Mouse (Mus musculus): ENCODE measurements around the gene Pdzrn3. TPM values are rescaled to one million over a fixed set of nuclear protein-coding genes. Genes with fewer than 3 reads are reported as not detected.

Gene Pdzrn3
- polyA plus RNA-seq, 1 experiment from 2014 or later = 8.9 TPM

DNA sequence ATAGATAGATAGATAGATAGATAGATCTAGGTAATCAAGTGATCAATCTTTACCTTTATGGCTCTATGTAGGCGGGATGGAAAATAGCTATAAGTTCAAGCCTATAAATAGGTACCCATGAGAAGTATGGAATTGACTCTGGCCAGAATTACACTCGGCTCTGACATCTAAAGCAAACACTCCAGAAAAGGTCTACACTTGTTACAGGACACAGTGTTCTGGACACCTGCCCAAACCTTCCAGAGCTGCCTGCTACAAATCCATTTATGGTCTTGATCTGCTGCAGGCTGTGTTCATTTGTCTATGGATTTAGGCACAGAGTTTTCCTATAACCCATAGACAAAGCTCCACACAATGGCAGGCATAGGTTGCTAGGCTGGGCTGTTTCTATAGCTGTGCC lies 102.9 kb downstream of the Pdzrn3 start:
- H3K27me3 ChIP-seq (ENCODE audit: insufficient read depth, poor library complexity, severe bottlenecking) = no peaks in the 10 kb centered on the region
- no peaks in the 10 kb centered on the region for H3K36me3 ChIP-seq
- H3K4me1 ChIP-seq = peaks cover 59% of the 10 kb centered on the region
- H3K4me3 ChIP-seq = no peak overlapping the region
- 77% methylated on average over 2 of the region's 2 CpGs for WGBS
- H3K27ac ChIP-seq = peak overlapping the region; percentile 32; the same call in 1 of the 2 replicates
- no peaks in the 10 kb centered on the region for H3K9me3 ChIP-seq
- DNase-seq (ENCODE audit: low spot score) = no peak

DNA sequence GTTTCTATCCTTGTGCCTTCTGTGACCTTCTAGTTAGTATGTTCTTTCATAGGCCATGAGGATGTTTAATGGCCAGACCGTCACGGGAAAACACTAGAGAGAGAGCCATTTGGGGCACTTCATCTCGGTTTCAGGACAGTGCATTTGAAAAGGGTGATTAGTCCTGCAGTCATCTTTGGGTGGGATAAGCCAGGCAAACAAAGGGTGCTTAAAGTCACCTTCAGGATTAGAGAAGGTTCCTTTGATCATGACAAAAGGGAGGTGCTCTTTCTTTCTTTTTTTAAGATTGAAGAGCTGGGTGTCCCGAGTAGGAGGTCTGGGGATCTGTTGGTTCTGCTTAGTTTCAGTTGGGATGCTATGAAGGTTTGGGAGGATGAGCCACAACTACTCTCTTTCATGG lies 105.4 kb downstream of the Pdzrn3 start:
- Histone ChIP-seq H3K4me3 (no peak overlapping the region), H3K4me1 (peaks cover 69% of the 10 kb centered on the region), H3K27me3 (ENCODE audit: insufficient read depth, poor library complexity, severe bottlenecking) (no peaks in the 10 kb centered on the region), H3K36me3 (no peaks in the 10 kb centered on the region), H3K27ac (peak overlapping the region; percentile 84), H3K9me3 (no peaks in the 10 kb centered on the region)
- no peak for DNase-seq (ENCODE audit: low spot score)
- 24% methylated on average over 4 of the region's 4 CpGs for whole genome bisulfite sequencing

DNA sequence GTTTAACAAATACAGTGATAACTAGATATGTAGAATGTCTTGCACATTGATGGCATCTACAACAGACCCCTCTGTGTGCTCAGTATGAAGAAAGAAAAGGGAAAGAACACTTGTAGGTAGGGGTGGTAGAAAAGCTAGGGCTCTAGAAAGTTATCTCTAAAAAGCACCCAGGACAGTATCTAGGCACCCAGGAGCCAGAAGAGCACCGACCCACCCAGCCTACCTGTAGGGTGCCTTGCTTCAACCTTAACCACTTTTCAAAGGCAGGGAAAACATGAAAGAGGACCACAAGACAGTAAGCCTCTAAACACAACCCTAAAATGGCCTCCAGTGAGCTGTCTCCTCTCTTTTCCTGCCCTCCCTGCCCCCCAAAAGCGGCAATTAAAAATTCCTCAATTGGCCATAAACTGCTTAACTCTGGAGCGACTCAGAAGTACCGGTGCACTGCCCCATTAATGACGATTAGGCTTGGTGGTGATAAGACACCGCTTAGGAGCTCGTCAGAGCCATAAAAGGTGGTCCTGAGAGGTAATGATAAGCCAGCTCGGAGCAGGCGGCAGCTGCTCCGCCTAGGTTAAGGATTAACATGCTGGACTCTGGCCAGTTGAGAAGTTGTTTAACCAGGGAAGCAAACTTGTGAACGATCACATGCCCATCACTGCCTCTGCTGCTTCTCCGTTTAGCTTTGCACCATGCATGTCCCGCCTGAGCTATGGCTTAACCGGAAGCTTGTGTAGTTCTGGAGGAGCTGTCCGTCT lies 106.1 kb downstream of the Pdzrn3 start:
- H3K36me3 ChIP-seq = no peaks in the 10 kb centered on the region
- peak overlapping the region; percentile 38 for H3K4me3 ChIP-seq
- H3K4me1 ChIP-seq = peaks cover 73% of the 10 kb centered on the region
- H3K9me3 ChIP-seq = no peaks in the 10 kb centered on the region
- WGBS = 13% methylated on average over 15 of the region's 15 CpGs
- peak overlapping the region; percentile 84 for H3K27ac ChIP-seq
- H3K27me3 ChIP-seq (ENCODE audit: insufficient read depth, poor library complexity, severe bottlenecking) = no peaks in the 10 kb centered on the region
- DNase-seq (ENCODE audit: low spot score) = no peak

DNA sequence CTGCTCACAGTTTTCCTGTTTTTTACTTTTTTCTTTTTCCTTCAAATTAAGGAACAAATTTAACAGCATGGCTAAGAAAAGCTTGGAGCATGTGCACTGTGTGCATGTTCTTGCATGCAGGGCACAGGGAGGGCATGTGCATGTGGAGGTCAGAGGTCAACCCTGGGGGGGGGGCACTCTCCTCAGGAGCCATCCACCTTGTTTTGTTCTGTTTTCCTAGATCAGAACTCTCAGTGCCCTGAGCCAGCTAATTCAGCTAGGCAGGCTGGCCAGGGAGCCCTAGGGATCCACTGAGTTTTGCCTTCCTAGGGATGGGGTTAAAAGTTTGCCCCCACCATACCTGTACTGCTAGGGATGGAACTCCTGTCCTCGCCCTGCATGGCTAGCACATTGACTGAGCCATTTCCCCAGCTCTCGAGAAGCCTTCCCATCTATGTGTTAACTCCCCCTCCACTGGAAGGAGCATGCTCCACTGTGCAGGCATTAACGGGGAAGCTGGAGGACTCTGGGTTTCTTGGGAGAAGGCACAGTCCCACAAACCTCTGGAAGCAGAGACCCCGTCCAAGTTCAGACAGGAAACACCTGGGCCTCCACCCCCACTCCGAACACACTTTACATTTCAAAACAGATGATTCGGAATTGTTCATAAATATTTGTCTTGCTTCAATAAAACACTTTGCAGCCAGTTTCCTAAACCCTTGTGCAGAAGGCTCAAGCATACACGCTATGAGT lies 107.4 kb downstream of the Pdzrn3 start:
- H3K36me3 ChIP-seq = no peaks in the 10 kb centered on the region
- H3K9me3 ChIP-seq = no peaks in the 10 kb centered on the region
- 57% methylated on average over 7 of the region's 7 CpGs for WGBS
- peaks cover 79% of the 10 kb centered on the region for H3K4me1 ChIP-seq
- H3K27me3 ChIP-seq (ENCODE audit: insufficient read depth, poor library complexity, severe bottlenecking) = no peaks in the 10 kb centered on the region
- no peak overlapping the region for H3K4me3 ChIP-seq
- H3K27ac ChIP-seq = peak overlapping the region; percentile 73
- DNase-seq (ENCODE audit: low spot score) = no peak

DNA sequence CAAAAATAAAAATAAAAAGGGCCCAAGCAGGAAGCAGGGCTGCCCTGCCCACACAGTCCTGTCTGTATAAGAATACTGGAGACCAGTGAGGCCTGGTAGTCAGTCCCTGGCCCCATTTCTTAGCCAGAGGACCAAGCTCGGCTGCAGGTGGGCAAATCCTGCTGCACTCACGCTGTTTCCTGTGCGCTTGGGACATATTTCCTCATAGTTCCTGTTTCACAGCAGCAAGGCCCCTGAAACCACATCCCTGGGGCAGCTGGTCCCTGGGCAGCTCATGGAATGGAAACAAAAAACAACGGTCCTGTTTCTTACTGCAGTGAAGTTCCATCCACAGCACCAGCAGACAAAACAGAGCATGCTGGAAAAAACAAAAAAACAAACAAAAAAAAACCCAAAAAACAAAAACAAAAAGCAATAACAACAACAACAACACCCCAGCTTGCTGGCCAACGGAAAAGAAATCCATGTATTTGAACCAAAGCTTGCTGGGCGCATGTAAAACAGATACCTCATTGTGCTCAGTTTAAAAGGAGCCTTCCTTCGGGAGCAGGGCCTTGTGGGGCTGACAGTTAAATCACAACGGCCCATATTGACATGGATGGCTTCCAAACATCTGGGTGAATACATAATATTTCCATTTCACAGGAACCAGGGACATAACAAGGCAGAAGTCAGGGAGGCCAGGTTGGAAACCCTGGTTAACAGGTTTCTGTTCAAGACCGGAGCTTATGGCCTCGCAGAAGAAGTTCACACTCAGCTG lies 108.2 kb downstream of the Pdzrn3 start:
- WGBS = 71% methylated on average over 10 of the region's 10 CpGs
- peaks cover 77% of the 10 kb centered on the region for H3K4me1 ChIP-seq
- no peaks in the 10 kb centered on the region for H3K36me3 ChIP-seq

DNA sequence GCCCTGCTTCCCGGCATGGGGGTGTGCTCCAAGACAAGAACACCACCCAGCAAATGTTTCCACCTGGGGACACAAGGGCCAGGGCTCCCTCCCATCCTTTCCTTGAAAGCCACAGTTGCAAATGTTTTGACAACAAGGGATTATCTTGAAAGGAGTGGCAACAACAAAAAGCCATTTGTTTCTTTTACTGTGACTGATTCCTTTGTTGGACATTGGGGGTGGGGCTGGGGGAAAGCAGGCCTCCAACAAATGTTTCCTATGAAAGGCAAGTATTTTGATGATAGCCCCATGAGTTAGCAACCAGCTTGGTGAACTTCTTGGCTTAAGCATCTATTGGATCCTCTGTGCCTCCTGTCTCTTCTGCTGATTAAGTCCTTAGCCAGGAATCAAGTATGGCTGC lies 109.4 kb downstream of the Pdzrn3 start:
- no peaks in the 10 kb centered on the region for H3K36me3 ChIP-seq
- 28% methylated on average over 1 of the region's 1 CpGs for WGBS
- no peaks in the 10 kb centered on the region for H3K9me3 ChIP-seq
- peak overlapping the region; percentile 42 for H3K27ac ChIP-seq
- no peak for DNase-seq (ENCODE audit: low spot score)
- no peak overlapping the region for H3K4me3 ChIP-seq
- no peaks in the 10 kb centered on the region for H3K27me3 ChIP-seq (ENCODE audit: insufficient read depth, poor library complexity, severe bottlenecking)
- H3K4me1 ChIP-seq = peaks cover 76% of the 10 kb centered on the region

More for the DNA sequence above, 108.2 kb downstream of the Pdzrn3 start:
- H3K27me3 ChIP-seq (ENCODE audit: insufficient read depth, poor library complexity, severe bottlenecking) = no peaks in the 10 kb centered on the region
- H3K9me3 ChIP-seq = no peaks in the 10 kb centered on the region
- no peak overlapping the region for H3K4me3 ChIP-seq
- no peak for DNase-seq (ENCODE audit: low spot score)
- peak overlapping the region; percentile 36; the same call in 1 of the 2 replicates for H3K27ac ChIP-seq

DNA sequence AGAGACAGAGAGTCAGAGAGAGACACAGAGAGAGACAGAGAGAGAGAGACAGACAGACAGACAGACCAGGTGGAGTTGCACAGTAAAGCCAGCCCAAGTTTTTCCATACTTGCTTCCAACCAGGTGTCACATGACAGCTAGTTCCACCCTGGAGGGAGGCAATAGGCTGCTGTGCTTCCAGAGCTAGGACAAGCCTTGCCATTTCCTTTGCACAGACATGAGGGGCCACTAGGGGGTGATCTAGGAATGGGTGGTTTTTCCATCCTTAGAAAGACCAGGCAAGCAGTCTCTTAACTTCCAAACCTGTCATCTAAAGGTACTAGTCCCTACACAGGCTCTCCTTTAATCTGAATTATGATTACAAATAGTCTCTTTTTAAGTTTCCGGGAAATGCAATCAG lies 110.9 kb downstream of the Pdzrn3 start:
- Histone ChIP-seq H3K36me3 (no peaks in the 10 kb centered on the region), H3K27me3 (ENCODE audit: insufficient read depth, poor library complexity, severe bottlenecking) (no peaks in the 10 kb centered on the region), H3K27ac (0 out of 2 replicates have a peak overlapping the region, but pooled peaks have one; percentile 42), H3K4me3 (no peak overlapping the region), H3K4me1 (peaks cover 62% of the 10 kb centered on the region), H3K9me3 (no peaks in the 10 kb centered on the region)
- DNase-seq (ENCODE audit: low spot score) = peak; percentile 88
- 20% methylated on average over 1 of the region's 1 CpGs for WGBS

DNA sequence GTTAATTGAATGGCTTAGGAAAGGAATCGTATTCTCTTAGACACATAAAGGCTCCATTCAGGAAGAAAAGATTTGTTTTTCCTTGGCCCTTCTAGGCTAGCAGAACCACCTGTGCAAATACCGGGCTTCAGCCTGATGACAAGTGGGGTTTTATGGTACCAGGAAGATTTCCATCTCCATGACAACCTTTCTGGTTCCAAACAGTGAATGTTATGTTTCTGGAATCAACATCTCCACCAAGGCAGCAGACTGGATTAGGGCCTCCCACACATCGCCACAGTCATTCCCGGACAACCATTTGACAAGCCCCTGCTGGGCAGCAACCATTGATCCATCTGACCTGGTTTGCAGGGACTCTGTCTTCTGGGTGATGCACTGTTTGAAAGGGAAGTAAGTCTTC lies 114.2 kb downstream of the Pdzrn3 start:
- Histone ChIP-seq H3K9me3 (no peaks in the 10 kb centered on the region), H3K27me3 (ENCODE audit: insufficient read depth, poor library complexity, severe bottlenecking) (no peaks in the 10 kb centered on the region), H3K27ac (no peak overlapping the region), H3K36me3 (no peaks in the 10 kb centered on the region), H3K4me3 (no peak overlapping the region), H3K4me1 (peaks cover 35% of the 10 kb centered on the region)
- DNase-seq (ENCODE audit: low spot score) = no peak
- 45% methylated on average over 4 of the region's 4 CpGs for WGBS

DNA sequence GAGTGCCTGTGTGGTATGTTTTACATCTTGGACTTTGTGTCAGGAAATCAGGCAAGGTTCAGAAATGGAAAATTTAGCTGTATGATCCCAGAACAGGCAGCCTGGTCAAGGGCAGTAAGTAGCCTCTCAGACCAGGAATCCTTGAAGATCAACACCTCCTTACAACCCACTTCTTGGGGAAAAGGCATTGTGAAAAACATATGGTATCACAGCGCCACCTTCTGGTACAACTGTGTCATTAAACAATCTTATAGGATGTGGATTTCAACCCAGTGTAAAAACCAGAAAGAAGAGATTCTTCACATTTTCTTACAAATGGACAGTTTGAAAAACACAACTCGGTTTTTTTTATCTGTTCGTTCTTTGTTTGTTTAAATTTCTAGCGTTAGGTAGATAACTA lies 116.2 kb downstream of the Pdzrn3 start:
- no peaks in the 10 kb centered on the region for H3K27me3 ChIP-seq (ENCODE audit: insufficient read depth, poor library complexity, severe bottlenecking)
- peaks cover 28% of the 10 kb centered on the region for H3K4me1 ChIP-seq
- 13% methylated on average over 4 of the region's 4 CpGs for WGBS
- H3K36me3 ChIP-seq = no peaks in the 10 kb centered on the region
- no peak overlapping the region for H3K27ac ChIP-seq
- DNase-seq (ENCODE audit: low spot score) = no peak
- H3K9me3 ChIP-seq = no peaks in the 10 kb centered on the region
- no peak overlapping the region for H3K4me3 ChIP-seq

DNA sequence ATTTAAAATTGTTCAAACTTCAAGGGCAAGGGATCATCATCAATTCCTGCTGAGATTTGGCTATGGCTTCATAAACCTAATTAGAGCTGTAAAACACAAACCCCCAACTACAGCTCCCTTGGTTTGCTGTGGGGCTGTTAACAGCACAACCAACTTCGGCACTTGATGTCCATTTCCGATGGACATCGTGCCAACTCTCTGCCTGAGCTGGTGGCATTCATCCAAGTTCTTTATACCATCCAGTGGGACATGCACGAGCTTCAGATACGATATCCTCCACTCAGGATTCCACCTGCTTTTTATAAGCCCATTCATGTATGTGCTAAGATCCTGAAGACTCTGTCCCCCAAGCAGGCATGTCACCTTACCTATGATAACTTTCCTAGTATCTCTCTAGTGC lies 118.3 kb downstream of the Pdzrn3 start:
- no peak overlapping the region for H3K27ac ChIP-seq
- H3K4me1 ChIP-seq = peaks cover 22% of the 10 kb centered on the region
- no peak overlapping the region for H3K4me3 ChIP-seq
- DNase-seq (ENCODE audit: low spot score) = no peak
- no peaks in the 10 kb centered on the region for H3K9me3 ChIP-seq
- no peaks in the 10 kb centered on the region for H3K27me3 ChIP-seq (ENCODE audit: insufficient read depth, poor library complexity, severe bottlenecking)
- no peaks in the 10 kb centered on the region for H3K36me3 ChIP-seq
- 88% methylated on average over 5 of the region's 5 CpGs for WGBS

DNA sequence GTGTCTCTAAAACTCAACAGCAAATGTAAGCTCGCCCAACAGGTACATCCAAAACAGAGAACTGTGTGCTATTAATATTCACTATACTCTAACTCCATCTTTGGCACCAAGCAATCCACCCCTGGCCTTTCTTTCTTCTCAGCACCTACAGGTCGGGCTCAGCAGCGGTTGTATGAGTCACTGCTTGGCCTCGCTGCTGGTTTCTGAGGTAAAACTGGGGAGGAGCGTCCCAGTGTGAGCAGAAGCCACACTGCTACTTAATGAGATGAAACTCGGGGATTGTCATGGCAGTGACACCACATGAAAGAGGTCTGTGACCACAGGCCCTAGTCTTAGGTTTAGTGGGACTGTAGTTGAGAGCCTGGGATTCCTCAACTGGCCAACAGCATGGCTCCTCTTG lies 120.3 kb downstream of the Pdzrn3 start:
- Histone ChIP-seq H3K36me3 (no peaks in the 10 kb centered on the region), H3K27ac (no peak overlapping the region), H3K27me3 (ENCODE audit: insufficient read depth, poor library complexity, severe bottlenecking) (no peaks in the 10 kb centered on the region), H3K4me1 (peaks cover 36% of the 10 kb centered on the region), H3K9me3 (no peaks in the 10 kb centered on the region), H3K4me3 (no peak overlapping the region)
- 88% methylated on average over 6 of the region's 6 CpGs for WGBS
- DNase-seq (ENCODE audit: low spot score) = no peak

DNA sequence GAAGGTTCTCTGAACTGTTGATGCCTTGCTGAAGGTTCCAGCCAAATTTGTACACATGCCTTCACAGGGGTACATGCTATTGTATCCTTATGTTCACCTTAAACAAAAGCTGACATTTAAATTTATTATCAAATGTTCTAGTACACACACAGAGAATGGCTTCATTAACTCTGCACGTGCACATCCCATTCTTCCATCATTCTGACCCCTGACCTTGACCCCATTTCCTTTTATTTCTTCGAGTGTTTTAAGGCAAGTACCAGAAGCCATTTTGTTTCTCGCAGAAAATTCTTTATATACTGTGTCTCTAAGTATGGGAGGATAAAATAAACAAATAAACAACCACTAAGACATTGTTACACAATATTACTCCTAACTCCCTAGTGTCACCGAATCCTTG lies 123.0 kb downstream of the Pdzrn3 start:
- DNase-seq (ENCODE audit: low spot score) = no peak
- Histone ChIP-seq H3K4me3 (no peak overlapping the region), H3K4me1 (peaks cover 60% of the 10 kb centered on the region), H3K27ac (no peak overlapping the region), H3K9me3 (no peaks in the 10 kb centered on the region), H3K27me3 (ENCODE audit: insufficient read depth, poor library complexity, severe bottlenecking) (no peaks in the 10 kb centered on the region), H3K36me3 (no peaks in the 10 kb centered on the region)
- WGBS = 72% methylated on average over 4 of the region's 4 CpGs

Data from heart, embryonic 10.5 days (tissue).